Mouse (Mus musculus): ENCODE measurements around the gene Snrpc.
"Not testable (repeated sequence)": the region's sequence is repeated elsewhere in the genome, so short reads cannot be mapped to it uniquely, and the experiment has no call there.

Gene Snrpc

DNA sequence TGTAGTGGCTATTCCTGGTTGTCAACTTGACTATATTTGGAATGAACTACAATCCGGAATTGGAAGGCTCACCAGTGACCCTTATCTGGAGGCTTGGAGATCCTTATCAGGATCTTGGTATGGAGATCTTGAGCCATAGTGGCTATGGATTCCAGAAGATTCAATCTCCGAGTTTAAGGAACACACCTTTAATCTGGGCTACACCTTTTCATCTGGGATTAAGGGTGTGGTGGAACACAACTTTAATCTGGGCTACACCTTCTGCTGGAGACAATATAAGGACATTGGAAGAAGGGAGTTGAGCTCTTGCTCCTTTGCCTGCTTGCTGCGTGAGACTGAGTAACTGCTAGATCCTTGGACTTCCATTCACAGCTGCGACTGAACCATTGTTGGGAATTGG lies at the start of gene Snrpc:
Snrpc (plus strand) TSS at position 301 of the 400 bp plus-strand sequence.
- not testable (repeated sequence) for DNase-seq

DNA sequence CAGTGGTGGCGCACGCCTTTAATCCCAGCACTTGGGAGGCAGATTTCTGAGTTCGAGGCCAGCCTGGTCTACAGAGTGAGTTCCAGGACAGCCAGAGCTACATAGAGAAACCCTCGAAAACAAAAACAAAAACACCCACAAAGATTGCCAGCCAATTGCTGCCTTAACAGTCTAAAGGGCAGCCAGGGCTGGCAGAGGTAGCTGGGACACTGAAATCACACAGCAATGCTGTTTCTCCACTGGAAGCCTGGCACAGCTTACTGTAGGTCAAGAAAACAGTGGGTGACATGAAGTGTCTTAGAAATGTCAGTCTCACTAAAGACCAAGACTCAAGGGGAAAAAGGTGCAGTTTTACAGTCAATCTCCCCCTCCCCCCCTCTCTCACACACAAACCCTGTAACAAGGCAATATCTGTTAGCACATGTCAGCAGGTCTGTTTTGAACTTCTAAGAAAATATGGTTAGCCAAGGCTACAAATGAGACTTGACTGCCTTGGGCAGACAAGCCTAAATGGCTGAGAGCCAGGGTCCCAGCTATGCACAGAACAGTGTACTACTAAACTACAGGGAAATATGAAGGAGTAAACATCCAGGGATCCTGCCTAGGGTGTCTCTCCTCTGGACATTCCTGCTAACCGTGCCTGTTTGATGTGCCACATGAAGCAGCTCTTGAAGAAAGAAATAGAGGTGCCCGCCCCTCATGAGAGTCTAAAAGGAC lies 49.3 kb upstream of the Snrpc start:
- DNase-seq = no peak

DNA sequence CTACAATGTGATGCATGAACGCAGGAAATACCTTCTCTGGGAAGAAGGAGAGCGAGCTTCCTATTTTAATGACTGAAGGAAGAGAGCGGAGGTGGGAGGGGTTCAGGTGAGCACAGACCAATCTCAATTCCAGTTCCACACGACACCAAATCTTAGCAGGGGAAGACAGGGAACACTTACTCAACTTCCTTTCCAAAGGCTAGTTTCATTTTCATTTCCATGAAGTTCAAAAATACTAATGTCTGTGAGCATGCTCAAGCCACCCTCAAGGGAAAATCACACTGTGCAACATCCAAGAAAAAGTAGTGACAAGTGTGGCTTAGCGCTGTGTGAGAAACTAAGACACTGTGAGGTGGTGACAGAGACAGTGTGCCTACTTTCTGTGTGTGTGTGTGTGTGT lies 47.9 kb upstream of the Snrpc start:
- no peak for DNase-seq

DNA sequence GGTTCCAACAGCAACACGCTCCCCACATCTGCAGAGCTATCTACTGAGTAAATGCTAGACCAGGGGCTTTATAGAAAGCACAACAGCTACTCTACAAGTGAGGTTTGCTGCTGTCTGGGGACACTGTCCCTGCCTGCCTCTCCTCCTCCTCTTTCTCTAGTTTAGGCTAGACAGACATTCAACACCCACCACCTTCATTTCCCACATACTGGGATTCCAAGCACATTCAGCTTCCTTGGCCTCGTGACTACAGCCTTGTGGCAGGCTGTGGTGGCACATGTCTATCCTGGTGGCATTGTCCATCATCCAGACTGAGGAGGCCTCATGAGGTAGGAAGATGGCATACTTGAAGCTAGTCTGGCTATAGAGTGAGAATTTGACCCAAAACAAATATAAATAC lies 47.0 kb upstream of the Snrpc start:
- DNase-seq = no peak

DNA sequence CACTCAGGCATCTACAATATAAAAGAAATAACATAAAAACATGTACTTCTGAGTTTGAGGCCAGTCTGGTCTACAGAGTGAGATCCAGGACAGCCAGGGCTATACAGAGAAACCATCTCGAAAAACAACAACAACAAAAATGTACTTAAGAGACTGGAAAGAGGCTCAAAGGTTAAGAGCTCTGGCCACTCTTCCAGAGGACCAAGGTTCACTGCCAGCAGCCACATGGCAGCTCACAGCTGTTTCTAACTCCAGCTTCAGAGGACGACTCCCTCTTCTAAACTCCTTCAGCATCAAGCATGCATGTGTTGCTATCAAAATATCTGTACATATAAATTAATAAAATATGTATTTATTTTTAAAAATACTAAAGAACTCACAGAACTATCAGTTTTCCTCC lies 46.4 kb upstream of the Snrpc start:
- no peak for DNase-seq

DNA sequence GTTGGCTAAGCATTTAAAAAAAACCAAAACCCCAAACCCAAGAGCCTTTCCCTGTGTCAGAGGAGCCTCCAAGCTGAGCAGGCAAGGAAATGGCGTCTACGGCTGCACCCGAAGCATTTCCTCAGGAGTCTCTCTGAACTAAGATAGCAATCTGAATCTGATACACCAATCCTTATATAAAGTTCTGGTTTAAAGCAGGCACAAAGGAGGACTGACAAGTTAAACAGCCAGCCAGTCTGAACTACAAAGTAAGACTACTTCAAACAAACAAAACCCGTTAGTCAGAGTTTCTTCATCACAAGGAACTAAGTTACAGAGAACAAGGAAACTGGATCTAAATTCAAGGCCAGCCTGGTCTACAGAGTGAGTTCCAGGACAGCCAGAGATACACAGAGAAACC lies 45.4 kb upstream of the Snrpc start:
- no peak for DNase-seq

DNA sequence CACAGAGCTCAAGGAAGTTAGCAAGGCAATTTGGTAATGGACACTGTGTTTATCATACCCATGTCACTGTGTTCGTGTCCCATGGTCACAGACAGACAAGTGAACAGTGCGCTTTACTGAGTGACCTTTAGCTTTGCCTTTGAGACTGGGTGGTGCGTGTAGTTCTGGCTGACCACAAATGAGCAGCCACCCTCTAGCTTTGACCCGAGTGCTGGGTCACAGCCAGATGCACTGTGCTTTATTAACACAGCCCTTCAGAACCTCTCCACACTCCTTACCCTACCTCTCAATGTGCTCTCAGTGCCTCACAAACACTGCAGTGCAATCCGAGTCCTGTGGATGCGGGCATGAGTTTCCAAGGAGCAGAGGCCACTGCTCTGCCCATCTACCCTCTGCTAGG lies 44.8 kb upstream of the Snrpc start:
- DNase-seq = no peak

DNA sequence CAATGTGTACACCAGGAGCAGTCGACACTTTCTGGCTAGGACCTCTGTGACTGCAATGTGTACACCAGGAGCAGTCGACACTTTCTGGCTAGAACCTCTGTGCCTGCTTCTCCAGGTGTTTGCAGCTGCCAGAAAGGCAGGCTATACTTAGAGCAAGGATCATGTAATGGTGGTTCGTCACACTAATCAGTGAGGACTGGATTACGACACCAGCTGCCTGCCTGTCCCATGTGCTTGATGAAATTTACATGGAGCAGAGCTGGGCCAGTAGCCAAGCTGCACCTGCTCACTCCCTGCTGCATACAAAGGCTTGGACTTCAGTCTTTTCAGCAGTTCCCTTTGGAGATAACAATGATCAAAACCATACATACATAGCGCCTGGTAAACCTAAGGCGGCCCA lies 41.2 kb upstream of the Snrpc start:
- peak; percentile 79 for DNase-seq

DNA sequence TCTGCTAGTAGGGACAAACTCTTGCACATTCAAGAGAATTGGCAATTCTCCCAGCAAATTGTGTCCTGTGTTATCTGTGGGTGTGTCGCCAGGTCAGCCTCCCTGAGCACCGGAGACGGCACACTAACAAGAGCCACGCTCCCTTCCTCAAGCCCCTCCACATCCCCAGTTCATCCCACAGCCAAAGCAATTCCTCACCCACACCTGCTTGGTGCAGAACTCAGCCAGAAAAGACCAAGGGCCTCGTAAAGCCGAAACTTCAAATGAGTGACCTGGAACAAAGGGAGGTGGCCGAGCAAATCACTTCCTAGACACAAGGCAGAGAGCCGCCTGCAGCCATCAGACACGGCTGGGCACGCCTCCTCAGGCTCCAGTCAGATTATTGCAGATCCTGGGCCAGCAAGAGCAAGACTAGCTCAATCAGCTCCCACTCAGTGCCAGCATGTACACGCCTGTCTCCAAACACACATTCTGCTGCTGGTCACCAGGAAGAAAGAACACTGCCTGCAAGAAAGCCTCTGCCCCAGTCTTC lies 40.5 kb upstream of the Snrpc start:
- peak; percentile 61 for DNase-seq

DNA sequence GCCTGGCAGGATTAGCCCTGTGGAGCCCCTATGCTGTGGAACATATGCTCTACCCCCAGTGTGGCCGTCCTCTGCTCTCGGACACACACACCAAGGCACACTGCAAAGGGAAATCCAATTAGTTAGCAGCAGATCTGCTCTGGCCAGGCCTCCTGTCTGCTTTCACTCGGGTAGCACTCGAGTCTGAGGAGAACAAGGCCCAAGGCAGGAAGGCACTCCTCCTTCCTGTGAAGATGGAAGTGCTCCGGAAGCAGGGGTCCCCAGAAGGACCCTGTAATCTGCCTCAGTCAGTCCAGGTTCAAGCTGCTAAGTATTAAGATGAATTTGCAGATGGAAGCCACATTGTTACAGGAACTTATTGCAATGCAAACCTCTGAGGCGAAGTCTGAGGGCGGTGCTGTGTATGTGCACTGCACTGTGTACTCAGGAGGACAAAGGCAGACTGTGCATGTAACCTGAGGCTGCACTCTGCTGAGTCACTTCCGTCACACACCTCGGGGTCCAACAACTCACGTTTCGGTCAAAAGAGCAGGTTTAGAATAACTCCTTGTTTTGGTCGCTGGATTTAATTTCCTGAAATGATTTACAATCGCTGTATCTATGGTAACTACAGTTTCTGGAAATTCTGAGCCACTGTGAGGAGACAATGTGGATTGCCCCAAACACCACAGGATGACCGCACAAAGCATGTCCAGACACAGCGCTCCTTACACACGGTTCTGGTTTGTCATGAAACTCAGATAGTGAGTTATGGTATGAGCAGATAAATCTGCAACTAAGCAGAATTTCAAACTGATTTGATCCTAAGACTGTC lies 38.0 kb upstream of the Snrpc start:
- peak; percentile 55 for DNase-seq

DNA sequence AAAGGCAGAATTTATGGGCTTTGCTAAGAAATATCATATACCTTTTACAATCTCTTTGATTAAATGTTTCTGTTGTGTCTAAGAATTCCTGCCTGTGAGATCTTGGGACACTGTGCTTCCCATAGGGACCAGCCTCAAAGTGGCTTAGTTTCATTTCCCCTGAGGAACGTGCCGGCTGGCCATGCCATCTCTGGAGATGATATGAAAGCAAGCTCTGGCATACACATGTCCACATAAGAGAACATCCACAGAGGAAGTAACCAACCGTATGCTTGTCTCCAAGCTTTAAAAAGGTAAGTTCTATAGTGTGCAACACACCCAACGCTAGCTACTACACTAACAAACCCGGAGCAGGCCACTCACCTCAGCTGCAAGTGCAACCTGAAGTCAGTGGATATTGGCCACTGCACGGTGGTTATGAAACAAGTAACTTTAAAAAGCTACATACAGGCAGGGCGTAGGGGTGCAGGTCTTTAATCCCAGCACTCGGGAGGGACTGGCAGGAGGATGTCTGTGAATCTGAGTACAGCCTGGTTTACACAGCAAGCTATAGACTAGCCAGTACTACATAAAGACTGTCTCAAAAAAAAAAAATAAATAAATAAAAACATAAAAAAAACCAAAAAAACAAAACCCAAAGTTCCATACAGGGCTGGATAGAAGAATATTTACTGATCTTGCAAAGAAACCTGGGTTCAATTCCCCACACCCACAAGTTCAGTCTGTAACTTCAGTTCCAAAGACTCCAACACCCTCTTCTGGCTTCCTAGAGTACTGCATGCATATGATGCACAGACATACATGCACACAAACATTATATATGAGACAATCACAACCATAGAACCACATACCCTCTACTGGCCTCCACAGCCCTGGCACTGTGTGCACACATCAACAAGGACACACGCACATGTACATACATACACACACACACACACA lies 37.0 kb upstream of the Snrpc start:
- DNase-seq = no peak

DNA sequence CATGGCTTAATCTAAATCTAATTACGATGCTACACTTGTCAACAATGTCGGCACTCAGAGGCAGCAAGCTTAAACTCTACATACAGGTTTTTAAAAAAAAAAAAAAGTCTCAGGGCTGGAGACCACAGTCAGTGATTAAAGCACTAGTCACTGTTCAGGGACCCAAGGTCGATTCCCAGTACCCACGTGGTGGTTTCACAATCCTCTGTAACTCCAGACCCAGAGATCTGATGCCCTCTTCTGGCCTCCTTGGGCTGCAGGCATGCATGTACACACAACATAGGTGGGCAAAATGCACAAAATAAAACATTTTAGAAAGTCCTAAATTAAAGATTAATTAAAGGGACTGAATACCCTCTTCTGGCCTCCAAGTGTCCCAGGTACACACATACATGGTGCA lies 34.2 kb upstream of the Snrpc start:
- no peak for DNase-seq

DNA sequence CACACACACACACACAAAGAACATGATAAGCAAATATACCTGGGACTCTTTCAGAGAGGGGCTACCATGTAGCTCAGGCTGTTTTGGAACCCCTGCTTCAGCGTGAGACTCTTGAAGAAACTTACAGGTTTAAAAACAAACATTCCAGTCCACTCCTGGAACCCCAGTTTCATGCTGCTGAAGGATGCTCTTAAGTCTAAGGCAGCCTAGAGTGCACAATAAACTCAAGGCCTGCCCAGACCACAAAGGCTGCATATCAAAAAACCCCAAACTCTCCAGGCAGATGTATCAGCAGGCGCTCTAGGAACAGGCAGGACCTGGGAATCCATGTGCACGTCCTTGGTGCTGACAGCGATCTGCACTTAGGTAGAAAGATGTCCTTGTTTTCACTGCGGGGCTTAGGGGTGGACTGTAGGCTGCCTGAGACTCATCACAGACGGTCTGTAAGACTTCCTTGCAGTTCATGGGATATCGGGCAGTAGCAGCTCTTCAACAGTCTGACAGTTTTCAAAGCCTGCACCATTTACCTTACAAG lies 33.7 kb upstream of the Snrpc start:
- no peak for DNase-seq

DNA sequence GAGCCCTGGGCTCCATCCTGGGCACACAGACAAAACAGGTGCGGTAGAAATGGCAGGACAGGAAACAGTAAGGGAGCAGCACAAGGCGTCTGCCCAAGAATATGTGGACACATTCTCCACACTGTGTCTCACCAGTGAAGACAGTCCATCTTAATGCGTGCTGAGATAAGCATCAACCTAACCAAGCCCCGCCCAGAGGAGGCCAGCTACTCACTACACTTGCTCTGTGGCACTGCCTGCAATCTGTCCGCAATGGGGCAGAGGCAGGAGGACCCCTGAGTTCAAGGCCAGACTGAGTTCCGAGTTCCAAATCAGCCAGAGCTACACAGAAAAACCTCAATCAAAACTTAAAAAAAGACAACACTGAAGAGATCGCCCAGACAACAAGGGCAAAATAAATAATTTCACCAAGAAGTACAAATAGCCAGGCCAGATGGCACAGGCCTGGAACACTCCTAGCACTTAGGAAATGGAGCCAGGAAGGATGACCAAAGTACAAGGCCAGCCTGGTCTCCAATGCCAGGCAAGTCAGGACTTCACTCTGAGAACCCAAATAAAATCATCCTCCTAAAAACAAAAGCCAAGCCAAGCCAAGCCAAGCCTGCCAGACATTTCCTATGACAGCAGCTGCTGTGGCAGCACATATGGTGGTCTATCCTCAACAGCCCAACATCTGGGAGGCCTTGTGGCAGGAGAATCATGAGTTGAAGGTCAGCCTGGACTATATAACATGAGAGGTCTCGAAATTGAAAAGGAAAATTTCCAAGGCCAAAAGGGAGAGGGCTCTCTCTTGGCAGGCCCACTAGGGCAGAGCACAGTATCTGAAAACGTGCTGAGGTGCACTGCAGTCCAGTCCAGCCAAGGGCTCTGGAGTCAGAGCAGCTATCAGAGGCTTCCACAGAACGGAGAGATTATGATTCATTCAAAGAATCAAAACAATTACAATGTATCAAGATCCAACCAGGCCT lies 32.9 kb upstream of the Snrpc start:
- DNase-seq = no peak

DNA sequence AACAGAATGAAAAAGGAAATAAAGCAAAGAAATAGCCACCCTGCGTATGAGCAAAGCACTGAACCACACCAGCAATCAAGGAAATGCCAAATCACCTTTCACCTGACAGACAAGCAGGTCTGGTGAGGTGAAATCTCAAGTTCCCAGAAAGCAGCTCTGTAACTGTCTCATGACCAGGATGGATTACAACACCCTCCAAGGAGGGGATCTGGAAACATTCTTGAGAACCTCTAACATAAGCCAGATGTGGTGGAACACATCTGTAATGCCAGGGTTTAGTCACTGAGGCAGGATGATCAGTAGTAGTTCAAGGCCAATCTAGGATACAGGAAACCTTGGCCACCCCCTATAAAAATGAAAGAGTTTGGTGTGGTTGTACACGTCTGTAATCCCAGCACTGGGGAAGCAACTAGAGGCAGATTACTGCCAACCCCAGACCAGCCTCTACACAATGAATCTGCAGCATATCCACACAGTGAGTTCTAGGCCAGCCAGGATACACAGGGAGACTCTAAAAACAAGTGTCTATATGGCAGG lies 30.3 kb upstream of the Snrpc start:
- DNase-seq = no peak

DNA sequence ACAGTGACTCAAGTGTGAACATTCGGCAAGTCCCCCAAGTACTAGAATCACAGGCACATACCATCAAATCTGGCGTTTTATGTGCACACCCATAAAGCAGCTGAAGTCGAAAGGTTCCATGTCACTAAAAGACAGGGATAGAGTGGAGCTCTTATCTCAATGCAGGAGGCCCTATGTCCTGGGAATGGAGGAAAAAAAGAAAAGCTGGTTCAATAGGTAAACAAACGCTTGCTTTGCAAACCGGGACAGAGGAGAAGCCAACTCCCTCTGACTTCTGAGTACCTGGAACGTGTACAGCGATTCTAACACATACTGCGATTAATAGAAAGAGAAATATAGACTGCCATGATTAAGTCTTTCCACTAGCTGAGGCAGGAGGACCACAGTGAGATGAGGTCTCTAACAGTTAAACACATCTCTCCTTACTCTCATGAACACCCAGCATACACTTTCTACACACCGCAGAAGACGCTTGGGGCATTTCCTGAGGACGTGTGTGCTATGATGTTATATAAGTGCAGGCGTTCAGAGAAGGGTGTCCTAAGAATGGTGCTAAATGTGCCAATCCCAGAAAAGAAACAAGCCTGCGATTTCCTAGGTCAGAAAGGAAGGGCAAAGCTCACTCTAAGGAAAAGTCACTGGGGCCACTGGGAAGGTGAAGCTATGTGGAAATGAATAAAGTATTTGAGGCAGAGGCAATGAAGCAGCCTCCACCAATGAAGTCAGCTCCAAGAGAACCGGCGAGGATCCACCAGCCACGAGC lies 27.2 kb upstream of the Snrpc start:
- no peak for DNase-seq

DNA sequence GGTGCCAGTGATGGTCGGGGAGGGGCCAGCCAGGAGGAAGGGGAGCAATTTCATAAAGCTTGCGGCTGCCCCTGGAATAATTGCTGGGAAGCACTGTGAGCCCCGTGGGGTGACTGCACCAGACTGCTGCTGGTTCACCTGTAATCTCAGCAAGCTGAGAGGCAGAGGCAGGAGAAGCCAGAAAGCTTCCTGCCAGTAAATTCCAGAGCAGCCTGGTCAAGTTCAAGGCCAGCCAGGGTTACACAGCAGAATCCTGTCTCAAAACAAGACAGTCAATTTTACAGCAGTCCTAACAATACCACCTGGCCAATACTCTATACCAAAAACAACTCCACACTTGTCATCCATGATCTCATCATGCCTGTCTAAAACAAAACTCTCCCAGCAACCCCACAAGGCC lies 26.0 kb upstream of the Snrpc start:
- no peak for DNase-seq

DNA sequence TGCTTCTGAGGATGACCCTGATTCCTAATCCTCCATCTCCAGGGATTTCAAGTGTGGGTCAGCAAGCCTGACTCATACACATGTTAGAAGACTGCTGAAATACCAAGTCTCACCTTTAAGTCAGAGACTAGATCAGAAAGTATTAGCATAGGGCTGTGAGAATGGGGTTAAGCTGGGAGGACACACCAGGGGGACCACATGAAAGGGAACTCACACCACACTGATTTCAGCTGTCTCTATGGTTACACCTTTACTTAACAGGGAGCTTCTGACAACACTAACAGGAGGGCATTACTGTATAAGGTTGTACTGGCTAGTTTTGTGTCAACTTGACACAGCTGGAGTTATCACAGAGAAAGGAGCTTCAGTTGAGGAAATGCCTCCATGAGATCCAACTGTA lies 23.3 kb upstream of the Snrpc start:
- no peak for DNase-seq

DNA sequence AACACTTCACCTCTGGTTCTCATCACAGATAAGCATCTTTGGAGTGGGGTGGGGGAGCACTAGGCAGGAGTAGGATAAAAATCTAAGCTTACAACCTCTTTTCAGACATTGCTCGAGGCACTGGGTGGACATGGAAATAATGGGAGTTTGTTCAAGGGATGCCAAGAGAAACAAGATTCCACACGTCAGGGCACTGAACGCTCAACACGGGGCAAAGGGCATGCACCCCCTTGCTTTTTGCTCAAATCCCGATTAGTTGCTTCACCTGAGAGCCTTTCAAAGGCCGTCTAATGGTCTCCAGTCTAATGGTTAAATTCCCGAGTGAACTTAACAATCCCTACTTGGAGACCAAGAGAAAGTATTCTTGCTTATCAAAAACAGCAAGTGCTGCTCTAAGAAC lies 18.9 kb upstream of the Snrpc start:
- no peak for DNase-seq

DNA sequence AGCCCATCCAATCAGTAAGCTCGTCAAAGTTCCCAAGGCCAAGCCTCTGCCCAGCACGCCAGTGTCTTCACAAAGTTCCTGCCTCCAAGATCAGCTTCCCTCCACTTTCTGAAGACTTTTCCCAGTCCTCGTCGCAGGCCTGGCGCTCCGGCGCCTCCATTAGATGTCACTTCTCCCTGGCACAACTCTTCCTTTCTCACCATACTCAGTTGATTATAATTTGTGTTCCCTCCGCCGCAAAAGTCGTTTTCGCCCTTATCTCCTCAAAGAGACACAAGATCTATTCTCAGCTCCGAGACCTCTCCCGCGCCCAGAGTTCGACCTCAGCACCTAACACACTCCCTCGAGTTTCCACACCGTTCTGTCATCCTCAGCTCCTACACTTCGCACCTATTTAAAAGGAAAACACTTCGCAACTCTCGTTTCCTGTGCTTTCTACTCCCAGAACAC lies 18.4 kb upstream of the Snrpc start:
- peak; percentile 18 for DNase-seq

Data from retina, postnatal 1 day (tissue).